Mouse (Mus musculus): ENCODE measurements around the gene Slc5a11. TPM values are rescaled to one million over a fixed set of nuclear protein-coding genes. Genes with fewer than 3 reads are reported as not detected.

The Slc5a11 gene
- total and polyA plus RNA-seq, 3 experiments = not detected

DNA sequence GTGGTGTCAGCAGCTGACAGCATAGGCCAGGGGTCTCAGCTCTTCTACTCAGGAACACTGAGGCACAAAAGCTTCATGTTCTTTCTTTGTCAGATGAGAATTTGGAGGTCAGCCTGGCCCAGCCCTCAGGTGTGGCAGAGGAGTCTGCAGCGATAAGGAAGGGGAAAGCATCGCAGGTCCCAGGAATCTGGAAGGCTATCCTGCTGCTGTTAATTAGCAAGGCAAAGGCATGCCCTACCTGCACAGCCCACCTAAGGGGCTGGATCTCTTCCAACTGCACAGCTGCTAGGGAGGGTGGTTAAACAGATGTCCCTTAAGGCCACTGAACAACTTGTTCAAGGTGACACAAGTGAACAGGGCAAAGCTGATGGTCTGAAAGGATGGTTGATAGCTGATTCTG lies 558 bp downstream of the Slc5a11 start:
- peaks cover 35% of the 10 kb centered on the region for H3K27me3 ChIP-seq (ENCODE audit: insufficient read depth, low read length)
- DNase-seq (ENCODE audit: low spot score) (no peak), ATAC-seq (ENCODE audit: extremely low read depth, insufficient number of reproducible peaks, low FRiP score, poor library complexity, severe bottlenecking) (no peak)
- TF ChIP-seq GATA1 (IDR thresholded peaks at IDR 0.05; ENCODE audit: borderline replicate concordance, low read length) (no peak), TAL1 (conservative IDR thresholded peaks at IDR 0.05; ENCODE audit: low read depth, low read length) (no peak), POLR2AphosphoS5 (IDR thresholded peaks at IDR 0.05; ENCODE audit: insufficient replicate concordance, low read depth, low read length) (no peak), GATA2 (IDR thresholded peaks at IDR 0.05; ENCODE audit: borderline replicate concordance, low read depth, low read length) (no peak), CTCF (IDR thresholded peaks at IDR 0.05; ENCODE audit: low read depth, low read length) (no peak)
- no peaks in the 10 kb centered on the region for H3K9me3 ChIP-seq (replicated peaks)
- no peak overlapping the region for H3K4me3 ChIP-seq (ENCODE audit: low read depth, low read length)
- H3K36me3 ChIP-seq (replicated peaks) = no peaks in the 10 kb centered on the region
- peaks cover 5% of the 10 kb centered on the region for H3K4me1 ChIP-seq (ENCODE audit: insufficient read depth, low read depth, low read length)

DNA sequence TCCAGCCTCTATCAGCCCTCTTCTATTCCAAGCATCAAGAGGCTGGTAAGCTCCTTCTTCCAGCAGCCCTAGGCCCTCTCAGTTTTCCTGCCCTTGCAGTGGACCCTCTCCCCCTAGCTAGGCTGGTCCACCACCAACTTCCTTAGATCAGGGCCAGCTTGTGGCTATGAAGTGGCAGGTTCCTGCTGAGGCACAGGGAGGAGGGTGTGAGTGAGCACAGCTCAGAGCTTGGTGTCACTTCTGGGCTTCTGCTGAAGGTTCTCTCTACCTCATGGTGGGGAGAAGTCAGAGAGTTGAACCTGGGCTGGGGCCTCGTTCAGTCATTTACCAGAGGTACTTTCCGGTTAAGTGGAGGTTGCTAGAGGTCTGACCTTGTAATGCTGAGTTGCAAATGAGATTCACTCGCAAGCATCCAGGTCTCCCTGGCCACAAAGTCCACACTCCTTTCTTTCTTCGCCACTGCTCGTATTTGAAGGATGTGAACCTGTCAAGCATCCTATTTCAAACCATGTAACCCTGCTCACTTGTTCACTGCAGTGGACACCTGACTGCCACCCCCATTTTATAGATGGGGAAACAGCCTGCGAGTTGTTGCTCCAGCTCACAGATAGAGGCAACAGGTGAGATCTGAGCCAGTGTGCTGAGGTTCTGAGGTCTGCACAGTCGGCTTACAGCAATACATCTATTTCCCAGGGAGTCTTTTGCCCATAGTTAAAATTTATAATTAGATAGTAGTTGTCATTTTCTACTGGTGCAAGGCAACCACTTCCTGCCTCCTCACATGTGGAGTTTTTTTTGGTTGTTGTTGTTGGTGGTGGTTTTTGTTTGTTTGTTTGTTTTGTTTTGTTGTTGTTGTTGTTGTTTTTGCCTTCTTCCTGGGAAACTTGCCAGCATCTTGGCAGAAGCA lies 3.1 kb downstream of the Slc5a11 start:
- ATAC-seq (ENCODE audit: extremely low read depth, insufficient number of reproducible peaks, low FRiP score, poor library complexity, severe bottlenecking) (no peak), DNase-seq (ENCODE audit: low spot score) (no peak)
- TF ChIP-seq GATA1 (IDR thresholded peaks at IDR 0.05; ENCODE audit: borderline replicate concordance, low read length) = no peak
- TF ChIP-seq TAL1 (conservative IDR thresholded peaks at IDR 0.05; ENCODE audit: low read depth, low read length) = no peak
- TF ChIP-seq POLR2AphosphoS5 (IDR thresholded peaks at IDR 0.05; ENCODE audit: insufficient replicate concordance, low read depth, low read length) = no peak
- no peak for TF ChIP-seq GATA2 (IDR thresholded peaks at IDR 0.05; ENCODE audit: borderline replicate concordance, low read depth, low read length)
- TF ChIP-seq CTCF (IDR thresholded peaks at IDR 0.05; ENCODE audit: low read depth, low read length) = no peak
- no peaks in the 10 kb centered on the region for H3K9me3 ChIP-seq (replicated peaks)
- H3K27me3 ChIP-seq (ENCODE audit: insufficient read depth, low read length) = peaks cover 33% of the 10 kb centered on the region
- H3K4me3 ChIP-seq (ENCODE audit: low read depth, low read length) = no peak overlapping the region
- H3K4me1 ChIP-seq (ENCODE audit: insufficient read depth, low read depth, low read length) = peaks cover 5% of the 10 kb centered on the region
- H3K36me3 ChIP-seq (replicated peaks) = no peaks in the 10 kb centered on the region

DNA sequence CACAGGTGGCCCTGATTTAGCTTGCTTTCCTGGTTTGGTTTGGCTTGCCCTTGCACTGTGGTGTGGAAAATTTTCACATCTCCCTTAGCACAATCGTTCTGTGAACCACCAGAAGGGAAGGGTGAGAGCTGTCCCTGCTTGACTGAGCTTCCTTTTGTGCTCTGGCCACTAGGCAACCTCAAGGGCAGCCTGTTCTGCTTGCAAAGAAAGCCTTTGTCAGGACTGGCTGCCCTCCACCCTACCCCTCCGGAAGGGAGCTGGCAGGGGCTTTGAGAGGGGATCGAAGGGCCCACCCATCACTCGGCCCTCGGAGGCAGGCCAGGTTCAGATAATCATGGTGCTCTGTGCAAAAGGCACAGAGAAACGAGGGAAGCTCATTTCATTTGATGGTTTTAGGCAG lies 4.0 kb downstream of the Slc5a11 start:
- Histone ChIP-seq H3K4me3 (ENCODE audit: low read depth, low read length) (no peak overlapping the region), H3K27me3 (ENCODE audit: insufficient read depth, low read length) (peaks cover 33% of the 10 kb centered on the region), H3K9me3 (replicated peaks) (no peaks in the 10 kb centered on the region), H3K4me1 (ENCODE audit: insufficient read depth, low read depth, low read length) (peaks cover 5% of the 10 kb centered on the region), H3K36me3 (replicated peaks) (no peaks in the 10 kb centered on the region)
- DNase-seq (ENCODE audit: low spot score) = no peak
- ATAC-seq (ENCODE audit: extremely low read depth, insufficient number of reproducible peaks, low FRiP score, poor library complexity, severe bottlenecking) = no peak
- TF ChIP-seq CTCF (IDR thresholded peaks at IDR 0.05; ENCODE audit: low read depth, low read length) = no peak
- TF ChIP-seq TAL1 (conservative IDR thresholded peaks at IDR 0.05; ENCODE audit: low read depth, low read length) = no peak
- no peak for TF ChIP-seq GATA2 (IDR thresholded peaks at IDR 0.05; ENCODE audit: borderline replicate concordance, low read depth, low read length)
- no peak for TF ChIP-seq POLR2AphosphoS5 (IDR thresholded peaks at IDR 0.05; ENCODE audit: insufficient replicate concordance, low read depth, low read length)
- no peak for TF ChIP-seq GATA1 (IDR thresholded peaks at IDR 0.05; ENCODE audit: borderline replicate concordance, low read length)

DNA sequence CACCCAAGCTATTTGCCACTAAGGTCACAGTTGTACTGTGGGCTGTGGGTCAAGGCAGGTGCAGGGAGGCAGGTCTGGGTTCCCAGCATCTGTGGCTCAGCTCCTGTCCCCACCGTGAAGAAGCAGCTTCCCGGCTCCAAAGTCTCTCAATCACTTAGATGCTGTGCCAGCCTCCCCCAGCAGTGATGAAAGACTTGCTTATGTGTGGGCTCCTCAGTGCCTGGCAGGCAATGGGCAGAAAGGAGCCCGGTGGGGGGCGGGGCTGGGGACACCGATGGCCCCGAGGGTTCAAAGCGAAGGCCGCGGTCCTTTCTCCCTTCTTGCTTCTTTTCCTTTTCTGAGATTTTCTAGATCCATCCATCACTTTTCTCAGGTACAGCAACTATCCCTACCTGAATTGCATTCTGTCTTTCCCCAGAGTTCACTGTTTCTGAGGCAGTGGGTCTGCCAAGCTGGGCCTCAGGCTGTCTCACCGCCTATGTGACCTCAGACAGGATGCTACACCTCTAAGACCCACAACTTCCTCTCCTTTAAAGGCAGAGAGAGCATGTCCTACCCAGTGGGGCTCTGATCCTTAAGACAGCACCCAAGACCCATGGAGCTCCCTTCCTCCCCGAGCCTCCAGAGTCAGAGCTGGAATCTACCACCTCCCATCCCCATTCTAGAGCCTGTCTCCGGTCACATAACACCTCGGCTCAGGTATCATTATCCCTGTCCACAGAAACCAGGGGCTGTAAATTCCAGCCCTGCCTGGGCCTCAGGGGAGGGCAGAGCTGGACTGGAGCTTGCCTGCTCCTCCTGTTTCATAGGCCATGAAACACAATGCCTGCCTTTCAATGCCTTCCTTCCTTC lies 5.4 kb downstream of the Slc5a11 start:
- no peak for TF ChIP-seq GATA1 (IDR thresholded peaks at IDR 0.05; ENCODE audit: borderline replicate concordance, low read length)
- no peak for TF ChIP-seq GATA2 (IDR thresholded peaks at IDR 0.05; ENCODE audit: borderline replicate concordance, low read depth, low read length)
- no peak for TF ChIP-seq TAL1 (conservative IDR thresholded peaks at IDR 0.05; ENCODE audit: low read depth, low read length)
- no peak for TF ChIP-seq CTCF (IDR thresholded peaks at IDR 0.05; ENCODE audit: low read depth, low read length)
- no peak for TF ChIP-seq POLR2AphosphoS5 (IDR thresholded peaks at IDR 0.05; ENCODE audit: insufficient replicate concordance, low read depth, low read length)
- no peaks in the 10 kb centered on the region for H3K36me3 ChIP-seq (replicated peaks)
- DNase-seq (ENCODE audit: low spot score) (no peak), ATAC-seq (ENCODE audit: extremely low read depth, insufficient number of reproducible peaks, low FRiP score, poor library complexity, severe bottlenecking) (no peak)
- H3K4me1 ChIP-seq (ENCODE audit: insufficient read depth, low read depth, low read length) = no peaks in the 10 kb centered on the region
- H3K9me3 ChIP-seq (replicated peaks) = no peaks in the 10 kb centered on the region
- H3K27me3 ChIP-seq (ENCODE audit: insufficient read depth, low read length) = peaks cover 24% of the 10 kb centered on the region
- H3K4me3 ChIP-seq (ENCODE audit: low read depth, low read length) = no peak overlapping the region

DNA sequence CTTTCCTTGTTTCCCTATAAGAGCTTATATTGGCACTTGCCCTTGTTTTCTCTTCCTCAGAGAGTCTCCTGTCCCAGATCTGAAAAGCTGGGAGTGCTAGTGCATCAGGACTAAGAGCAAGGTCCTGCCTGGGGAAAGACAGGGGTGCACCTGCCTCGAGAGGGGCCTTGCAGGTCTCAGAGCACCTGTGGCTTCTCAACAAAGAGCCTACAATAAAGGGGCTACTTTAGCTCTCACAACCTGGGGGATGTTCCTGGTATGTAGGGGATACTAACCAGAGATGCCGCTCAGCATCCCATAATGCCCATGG lies 6.0 kb downstream of the Slc5a11 start:
- no peak for ATAC-seq (ENCODE audit: extremely low read depth, insufficient number of reproducible peaks, low FRiP score, poor library complexity, severe bottlenecking)
- Histone ChIP-seq H3K4me1 (ENCODE audit: insufficient read depth, low read depth, low read length) (no peaks in the 10 kb centered on the region), H3K36me3 (replicated peaks) (no peaks in the 10 kb centered on the region), H3K27me3 (ENCODE audit: insufficient read depth, low read length) (peaks cover 24% of the 10 kb centered on the region), H3K4me3 (ENCODE audit: low read depth, low read length) (no peak overlapping the region), H3K9me3 (replicated peaks) (no peaks in the 10 kb centered on the region)
- no peak for DNase-seq (ENCODE audit: low spot score)
- TF ChIP-seq CTCF (IDR thresholded peaks at IDR 0.05; ENCODE audit: low read depth, low read length) = no peak
- no peak for TF ChIP-seq GATA2 (IDR thresholded peaks at IDR 0.05; ENCODE audit: borderline replicate concordance, low read depth, low read length)
- no peak for TF ChIP-seq GATA1 (IDR thresholded peaks at IDR 0.05; ENCODE audit: borderline replicate concordance, low read length)
- no peak for TF ChIP-seq POLR2AphosphoS5 (IDR thresholded peaks at IDR 0.05; ENCODE audit: insufficient replicate concordance, low read depth, low read length)
- no peak for TF ChIP-seq TAL1 (conservative IDR thresholded peaks at IDR 0.05; ENCODE audit: low read depth, low read length)

DNA sequence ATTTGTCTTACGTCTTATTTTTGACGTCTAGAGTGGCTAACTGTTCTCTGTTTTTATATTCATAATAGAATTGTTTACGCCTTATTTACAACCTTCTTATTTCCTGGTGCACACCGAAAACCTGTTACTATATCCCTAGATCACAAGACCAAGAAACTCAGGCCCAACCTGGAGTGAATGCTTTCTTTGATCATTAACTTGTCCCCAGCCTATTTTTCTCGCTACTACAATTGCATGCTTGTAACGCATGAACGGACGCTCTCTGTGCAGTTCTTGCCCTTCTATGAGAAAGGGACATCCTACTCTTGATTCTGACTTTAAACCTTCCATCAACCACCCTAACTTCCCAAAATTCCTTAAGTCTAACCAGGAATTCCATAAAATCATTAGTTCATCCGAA lies 9.5 kb downstream of the Slc5a11 start:
- no peaks in the 10 kb centered on the region for H3K36me3 ChIP-seq (replicated peaks)
- H3K4me3 ChIP-seq (ENCODE audit: low read depth, low read length) = no peak overlapping the region
- H3K4me1 ChIP-seq (ENCODE audit: insufficient read depth, low read depth, low read length) = peaks cover 5% of the 10 kb centered on the region; the same call in 1 of the 2 replicates
- H3K9me3 ChIP-seq (replicated peaks) = no peaks in the 10 kb centered on the region
- peaks cover 23% of the 10 kb centered on the region for H3K27me3 ChIP-seq (ENCODE audit: insufficient read depth, low read length)
- no peak for ATAC-seq (ENCODE audit: extremely low read depth, insufficient number of reproducible peaks, low FRiP score, poor library complexity, severe bottlenecking)
- no peak for TF ChIP-seq TAL1 (conservative IDR thresholded peaks at IDR 0.05; ENCODE audit: low read depth, low read length)
- no peak for TF ChIP-seq POLR2AphosphoS5 (IDR thresholded peaks at IDR 0.05; ENCODE audit: insufficient replicate concordance, low read depth, low read length)
- TF ChIP-seq GATA1 (IDR thresholded peaks at IDR 0.05; ENCODE audit: borderline replicate concordance, low read length) = no peak
- no peak for TF ChIP-seq CTCF (IDR thresholded peaks at IDR 0.05; ENCODE audit: low read depth, low read length)
- TF ChIP-seq GATA2 (IDR thresholded peaks at IDR 0.05; ENCODE audit: borderline replicate concordance, low read depth, low read length) = no peak
- no peak for DNase-seq (ENCODE audit: low spot score)
